Mouse (Mus musculus): Measurements from ENCODE around the gene Nav2. TPM values are rescaled to one million over a fixed set of nuclear protein-coding genes. Genes with fewer than 3 reads are reported as not detected.

Gene Nav2
- polyA plus RNA-seq, 1 experiment = 1.3 TPM

- Histone ChIP-seq H3K4me1 (no peaks in the 10 kb centered on the region), H3K9me3 (no peaks in the 10 kb centered on the region; the same call in 1 of the 2 replicates), H3K4me3 (replicated peaks) (no peak overlapping the region), H3K27me3 (replicated peaks) (peaks cover 2% of the 10 kb centered on the region), H3K36me3 (replicated peaks; ENCODE audit: low read length) (no peaks in the 10 kb centered on the region)
- TF ChIP-seq GATA1 (IDR thresholded peaks at IDR 0.05; ENCODE audit: borderline replicate concordance, low read length) (no peak), FLI1 (IDR thresholded peaks at IDR 0.05; ENCODE audit: low read length) (no peak)
Observed at GRCm38 (mm10) chr7:49337710-49338109, 429.2 kb downstream of the Nav2 start.

GRCm38 (mm10) chr7:49339953-49340352 is 431.4 kb downstream of the Nav2 start:
- Histone ChIP-seq H3K4me1 (no peaks in the 10 kb centered on the region), H3K9me3 (no peaks in the 10 kb centered on the region; the same call in 1 of the 2 replicates), H3K27me3 (replicated peaks) (peaks cover 9% of the 10 kb centered on the region), H3K36me3 (replicated peaks; ENCODE audit: low read length) (no peaks in the 10 kb centered on the region), H3K4me3 (replicated peaks) (no peak overlapping the region)
- no peak for TF ChIP-seq FLI1 (IDR thresholded peaks at IDR 0.05; ENCODE audit: low read length)
- no peak for TF ChIP-seq GATA1 (IDR thresholded peaks at IDR 0.05; ENCODE audit: borderline replicate concordance, low read length)

- no peak overlapping the region for H3K4me3 ChIP-seq (replicated peaks)
- TF ChIP-seq GATA1 (IDR thresholded peaks at IDR 0.05; ENCODE audit: borderline replicate concordance, low read length) (no peak), FLI1 (IDR thresholded peaks at IDR 0.05; ENCODE audit: low read length) (no peak)
- peaks cover 9% of the 10 kb centered on the region for H3K27me3 ChIP-seq (replicated peaks)
- no peaks in the 10 kb centered on the region for H3K36me3 ChIP-seq (replicated peaks; ENCODE audit: low read length)
- no peaks in the 10 kb centered on the region; the same call in 1 of the 2 replicates for H3K9me3 ChIP-seq
- no peaks in the 10 kb centered on the region for H3K4me1 ChIP-seq
Observed at GRCm38 (mm10) chr7:49341151-49341918, 432.8 kb downstream of the Nav2 start.

DNA sequence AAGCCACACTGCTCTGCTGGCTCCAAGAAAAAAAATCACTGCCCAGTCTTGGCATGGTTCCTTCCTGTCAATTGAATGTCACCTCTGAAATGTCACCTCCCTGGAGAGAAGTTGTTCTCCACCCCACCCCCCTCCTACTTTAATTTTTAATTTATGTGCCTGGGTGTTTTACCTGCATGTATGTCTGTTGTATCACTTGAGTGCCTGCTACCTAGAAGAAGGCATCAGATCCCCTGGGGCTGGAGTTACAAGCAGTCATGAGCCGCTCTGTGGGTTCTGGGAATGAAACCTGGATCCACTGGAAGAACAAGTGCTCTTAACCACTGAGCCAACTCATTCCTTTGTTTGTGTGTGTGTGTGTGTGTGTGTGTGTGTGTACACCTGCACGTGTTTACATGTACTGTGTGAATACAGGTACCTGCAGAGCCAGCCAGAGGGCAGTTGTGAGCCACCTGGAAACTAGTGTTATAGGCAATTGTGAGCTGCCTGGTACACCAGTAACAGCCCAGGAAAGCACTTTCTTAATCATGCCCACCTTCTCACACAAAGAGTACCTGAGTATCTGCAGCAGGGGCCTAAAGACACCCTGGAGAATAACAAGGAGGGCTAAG is 433.5 kb downstream of the Nav2 start:
- Histone ChIP-seq H3K9me3 (no peaks in the 10 kb centered on the region), H3K4me3 (replicated peaks) (no peak overlapping the region), H3K4me1 (no peaks in the 10 kb centered on the region), H3K36me3 (replicated peaks; ENCODE audit: low read length) (no peaks in the 10 kb centered on the region), H3K27me3 (replicated peaks) (peaks cover 9% of the 10 kb centered on the region)
- no peak for TF ChIP-seq GATA1 (IDR thresholded peaks at IDR 0.05; ENCODE audit: borderline replicate concordance, low read length)
- TF ChIP-seq FLI1 (IDR thresholded peaks at IDR 0.05; ENCODE audit: low read length) = no peak

GRCm38 (mm10) chr7:49342556-49343080 is 434.1 kb downstream of the Nav2 start:
- no peaks in the 10 kb centered on the region for H3K4me1 ChIP-seq
- no peaks in the 10 kb centered on the region for H3K9me3 ChIP-seq
- no peaks in the 10 kb centered on the region for H3K36me3 ChIP-seq (replicated peaks; ENCODE audit: low read length)
- no peak overlapping the region for H3K4me3 ChIP-seq (replicated peaks)
- H3K27me3 ChIP-seq (replicated peaks) = peaks cover 9% of the 10 kb centered on the region
- TF ChIP-seq GATA1 (IDR thresholded peaks at IDR 0.05; ENCODE audit: borderline replicate concordance, low read length) = no peak
- no peak for TF ChIP-seq FLI1 (IDR thresholded peaks at IDR 0.05; ENCODE audit: low read length)

DNA sequence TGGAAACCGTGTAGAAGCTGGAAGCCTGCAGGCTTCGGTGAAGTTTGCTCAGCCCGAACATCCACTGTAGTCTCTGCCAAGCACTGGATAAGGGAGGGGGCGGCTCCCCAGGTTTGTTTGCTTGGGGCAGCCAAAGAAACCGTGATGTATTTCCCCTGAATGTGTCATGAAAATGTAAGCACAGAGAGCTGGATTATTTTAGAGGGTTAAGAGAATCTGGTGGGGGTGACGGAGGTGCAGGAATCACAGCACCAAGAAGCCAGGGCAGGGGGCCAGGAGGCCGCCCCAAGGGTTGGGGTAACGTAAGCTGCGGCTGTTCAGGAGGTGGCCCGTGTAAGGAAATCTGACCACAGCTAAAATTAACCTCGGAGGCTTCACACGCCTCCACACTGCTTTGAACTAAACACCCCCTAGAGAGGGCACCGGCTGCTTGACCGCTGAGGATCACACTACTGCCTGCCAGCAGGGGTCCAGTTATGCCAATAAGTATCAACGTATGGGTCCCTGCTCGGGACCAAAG is 434.6 kb downstream of the Nav2 start:
- Histone ChIP-seq H3K4me3 (replicated peaks) (no peak overlapping the region), H3K27me3 (replicated peaks) (peaks cover 9% of the 10 kb centered on the region), H3K4me1 (no peaks in the 10 kb centered on the region), H3K36me3 (replicated peaks; ENCODE audit: low read length) (no peaks in the 10 kb centered on the region), H3K9me3 (no peaks in the 10 kb centered on the region)
- TF ChIP-seq GATA1 (IDR thresholded peaks at IDR 0.05; ENCODE audit: borderline replicate concordance, low read length) (no peak), FLI1 (IDR thresholded peaks at IDR 0.05; ENCODE audit: low read length) (no peak)

- Histone ChIP-seq H3K9me3 (no peaks in the 10 kb centered on the region), H3K27me3 (replicated peaks) (peaks cover 9% of the 10 kb centered on the region), H3K4me1 (no peaks in the 10 kb centered on the region), H3K36me3 (replicated peaks; ENCODE audit: low read length) (no peaks in the 10 kb centered on the region), H3K4me3 (replicated peaks) (no peak overlapping the region)
- TF ChIP-seq FLI1 (IDR thresholded peaks at IDR 0.05; ENCODE audit: low read length) (no peak), GATA1 (IDR thresholded peaks at IDR 0.05; ENCODE audit: borderline replicate concordance, low read length) (no peak)
Observed at GRCm38 (mm10) chr7:49343752-49344484, 435.4 kb downstream of the Nav2 start.

DNA sequence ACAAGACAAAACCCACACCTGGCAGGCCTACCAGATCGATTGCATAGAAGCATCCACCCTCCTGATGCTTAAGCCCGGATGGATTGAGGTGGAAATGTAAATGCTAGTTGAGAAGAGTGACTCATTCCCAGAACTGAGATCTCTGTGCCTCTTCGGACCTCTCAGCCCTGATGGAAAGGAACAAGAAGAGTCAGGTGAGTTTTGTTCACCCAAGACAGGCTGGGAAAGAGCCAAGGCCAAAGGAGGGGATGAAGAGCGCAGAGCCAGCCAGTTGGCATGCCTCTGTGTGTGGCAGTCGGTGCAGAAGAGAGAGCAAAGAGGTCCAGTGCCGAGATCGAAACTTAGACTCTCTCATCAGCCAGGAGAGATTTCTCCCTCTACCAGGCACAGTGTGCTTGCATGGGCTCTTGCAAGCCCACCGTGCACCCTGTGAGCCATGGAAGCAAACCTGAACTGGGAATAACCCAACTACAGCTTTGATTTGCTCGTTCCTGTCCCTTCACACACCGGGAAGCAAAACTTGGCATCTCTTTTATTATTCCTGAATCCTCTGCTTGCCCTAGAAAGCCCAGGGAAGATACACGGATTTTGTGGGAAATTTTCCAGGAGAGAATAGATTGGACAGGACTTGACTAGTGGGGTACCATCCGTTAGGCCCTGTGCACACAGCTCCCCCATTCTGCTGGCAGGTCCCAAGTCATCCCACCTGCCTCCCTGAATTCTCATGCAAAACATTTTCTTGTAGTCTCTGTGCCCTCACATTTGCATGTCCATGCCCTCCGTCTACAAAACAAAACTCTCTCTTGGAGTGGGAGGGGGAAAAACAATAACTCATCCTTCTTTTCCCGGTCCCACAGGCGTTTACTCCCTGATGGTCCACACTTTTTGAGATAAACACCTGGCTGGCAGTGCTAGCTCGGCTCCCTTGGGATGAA is 439.1 kb downstream of the Nav2 start:
- H3K36me3 ChIP-seq (replicated peaks; ENCODE audit: low read length) = no peaks in the 10 kb centered on the region
- H3K9me3 ChIP-seq = no peaks in the 10 kb centered on the region
- H3K4me3 ChIP-seq (replicated peaks) = no peak overlapping the region
- TF ChIP-seq FLI1 (IDR thresholded peaks at IDR 0.05; ENCODE audit: low read length) (no peak), GATA1 (IDR thresholded peaks at IDR 0.05; ENCODE audit: borderline replicate concordance, low read length) (no peak)
- H3K27me3 ChIP-seq (replicated peaks) = peaks cover 7% of the 10 kb centered on the region
- H3K4me1 ChIP-seq = no peaks in the 10 kb centered on the region

GRCm38 (mm10) chr7:49348636-49349035 is 440.1 kb downstream of the Nav2 start:
- no peak overlapping the region for H3K4me3 ChIP-seq (replicated peaks)
- TF ChIP-seq GATA1 (IDR thresholded peaks at IDR 0.05; ENCODE audit: borderline replicate concordance, low read length) (no peak), FLI1 (IDR thresholded peaks at IDR 0.05; ENCODE audit: low read length) (no peak)
- no peaks in the 10 kb centered on the region for H3K36me3 ChIP-seq (replicated peaks; ENCODE audit: low read length)
- H3K4me1 ChIP-seq = no peaks in the 10 kb centered on the region
- H3K27me3 ChIP-seq (replicated peaks) = peaks cover 1% of the 10 kb centered on the region
- no peaks in the 10 kb centered on the region for H3K9me3 ChIP-seq
